Mouse (Mus musculus) hindbrain, postnatal 0 days (tissue): ENCODE measurements around the gene Rasd1. TPM values are rescaled to one million over a fixed set of nuclear protein-coding genes. Genes with fewer than 3 reads are reported as not detected.

Experiments used
- ATAC-seq: fragments of 200-750 bp; cut with Nextera tagmentation; 2 replicates; pipeline ENCODE4 v1.8.0; 2017; ENCODE audit warnings: mild to moderate bottlenecking, moderate TSS enrichment, moderate library complexity
- DNase-seq: peaks from one replicate; pipeline ENCODE4 v3.0.0-alpha.2; 2015; ENCODE audit warnings: low spot score
- H3K27ac ChIP-seq: fragments of 300-500 bp; sonication (generic); 2 replicates; pipeline ENCODE4 v1.5.1; 2014; ENCODE audit warnings: mild to moderate bottlenecking
- H3K27me3 ChIP-seq: fragments of 300-500 bp; sonication (generic); 2 replicates; pipeline ENCODE4 v1.6.1; 2014; ENCODE audit warnings: low read length, mixed read lengths; ENCODE audit not compliant: insufficient read depth
- H3K36me3 ChIP-seq: fragments of 300-500 bp; sonication (generic); 2 replicates; pipeline ENCODE4 v1.6.1; 2014; ENCODE audit warnings: low read length, mixed read lengths; ENCODE audit not compliant: insufficient read depth
- H3K4me1 ChIP-seq: fragments of 300-500 bp; sonication (generic); 2 replicates; pipeline ENCODE4 v1.6.1; 2014; ENCODE audit warnings: antibody characterized with exemption, low read length, mixed read lengths; ENCODE audit not compliant: insufficient read depth
- H3K4me2 ChIP-seq: fragments of 300-500 bp; sonication (generic); 2 replicates; pipeline ENCODE4 v1.6.1; 2014; ENCODE audit warnings: low read depth, mild to moderate bottlenecking, low read length, moderate library complexity, mixed read lengths
- H3K4me3 ChIP-seq: fragments of 300-500 bp; sonication (generic); 2 replicates; pipeline ENCODE4 v1.5.1; 2014; ENCODE audit warnings: low read length
- H3K9ac ChIP-seq: fragments of 300-500 bp; sonication (generic); replicated peaks from 2 replicates; pipeline ENCODE4 v1.6.1; 2014; ENCODE audit warnings: mild to moderate bottlenecking, low read length, moderate library complexity, mixed read lengths
- H3K9me3 ChIP-seq: fragments of 300-500 bp; sonication (generic); 2 replicates; pipeline ENCODE4 v1.6.1; 2016; ENCODE audit warnings: low read length, mixed read lengths
- CTCF ChIP-seq: IDR thresholded peaks from 2 replicates; pipeline ENCODE4 v1.5.1; 2016; ENCODE audit warnings: antibody characterized with exemption, control low read depth, low read depth
- WGBS: fragments of 180-500 bp; shearing (Covaris S2); extraction: QIAGEN DNeasy Blood & Tissue Kit; methylation state at CpG from one replicate; pipeline ENCODE4 v1.1.7; 2014; 5-methylcytosine and 5-hydroxymethylcytosine counted together
- polyA plus RNA-seq: library from polyadenylated mRNA; unstranded; fragments of >200 nt; fragmentation: Nextera tagmentation; extraction: Ambion mirVana; gene quantifications from 2 replicates; pipeline ENCODE4 v1.2.1, GENCODE M21; 2015
- total RNA-seq: library from RNA; depleted of rRNA; stranded (reverse); fragments of >200 nt; gene quantifications from 2 replicates; pipeline ENCODE4 v1.2.3, GENCODE M21; 2014; rRNA removed

Gene Rasd1
- total and polyA plus RNA-seq, 2 experiments from 2014 or later: 0.10 to 2.3 TPM

- no peaks in the 10 kb centered on the region for H3K36me3 ChIP-seq
- no peak overlapping the region for H3K9ac ChIP-seq
- no peak for TF ChIP-seq CTCF
- H3K27me3 ChIP-seq: no peaks in the 10 kb centered on the region
- no peaks in the 10 kb centered on the region for H3K9me3 ChIP-seq
- H3K4me3 ChIP-seq: no peak overlapping the region
- ATAC-seq (no peak), DNase-seq (no peak)
- 29% methylated on average over 4 of the region's 4 CpGs for whole genome bisulfite sequencing
- H3K27ac ChIP-seq: no peak overlapping the region
- no peak overlapping the region for H3K4me2 ChIP-seq
- H3K4me1 ChIP-seq: no peaks in the 10 kb centered on the region
Observed at GRCm38 (mm10) chr11:59918014-59918413, 46.7 kb downstream of the Rasd1 start.

GRCm38 (mm10) chr11:59913702-59914101 is 51.0 kb downstream of the Rasd1 start:
- H3K27ac ChIP-seq: no peak overlapping the region
- H3K9ac ChIP-seq: no peak overlapping the region
- H3K36me3 ChIP-seq: no peaks in the 10 kb centered on the region
- WGBS: 86% methylated on average over 4 of the region's 4 CpGs
- no peak overlapping the region for H3K4me3 ChIP-seq
- H3K9me3 ChIP-seq: no peaks in the 10 kb centered on the region
- DNase-seq (no peak), ATAC-seq (no peak)
- H3K4me1 ChIP-seq: no peaks in the 10 kb centered on the region
- H3K4me2 ChIP-seq: no peak overlapping the region
- no peaks in the 10 kb centered on the region for H3K27me3 ChIP-seq
- no peak for TF ChIP-seq CTCF

Other genes starting within 250 kb of the Rasd1 start
- gene Pld6, start 177.3 kb downstream of the Rasd1 start, total RNA-seq: 10.9 and 16.0 TPM in 2 replicates
- 21.5 and 24.6 TPM in 2 replicates for gene Pld6, start 177.3 kb downstream of the Rasd1 start, polyA plus RNA-seq
- gene Flcn, start 154.9 kb downstream of the Rasd1 start, total RNA-seq: 42.8 and 43.5 TPM in 2 replicates
- 28.4 and 28.8 TPM in 2 replicates for gene Flcn, start 154.9 kb downstream of the Rasd1 start, polyA plus RNA-seq
- 85.4 and 101 TPM in 2 replicates for gene Nt5m, start 125.5 kb downstream of the Rasd1 start, total RNA-seq
- gene Nt5m, start 125.5 kb downstream of the Rasd1 start, polyA plus RNA-seq: 88.4 and 89.1 TPM in 2 replicates
- gene Cops3, start 125.1 kb downstream of the Rasd1 start, total RNA-seq: 96.0 and 105 TPM in 2 replicates
- gene Cops3, start 125.1 kb downstream of the Rasd1 start, polyA plus RNA-seq: 153 and 158 TPM in 2 replicates
- gene Med9, start 16.7 kb downstream of the Rasd1 start, total RNA-seq: 25.7 and 34.1 TPM in 2 replicates
- 39.7 and 41.8 TPM in 2 replicates for gene Med9, start 16.7 kb downstream of the Rasd1 start, polyA plus RNA-seq
- gene Pemt, start 81.5 kb upstream of the Rasd1 start, total RNA-seq: 14.5 and 15.3 TPM in 2 replicates
- 12.6 and 12.9 TPM in 2 replicates for gene Pemt, start 81.5 kb upstream of the Rasd1 start, polyA plus RNA-seq
- gene Rai1, start 140.1 kb upstream of the Rasd1 start, total RNA-seq: 70.0 and 90.2 TPM in 2 replicates
- 20.8 and 24.9 TPM in 2 replicates for gene Rai1, start 140.1 kb upstream of the Rasd1 start, polyA plus RNA-seq